Mouse (Mus musculus): ENCODE measurements around the gene Gm20662.
A peak's percentile ranks its signal among the peaks of the same experiment; 100 is the strongest.

Gm20662 gene

GRCm38 (mm10) chr9:107996049-107996448 lies at the start of gene Gm20662:
Gene Gm20662 (plus strand): TSS chr9:107996349.
- no peak for DNase-seq (ENCODE audit: low read depth, low spot score)

- no peak for DNase-seq (ENCODE audit: low read depth, low spot score)
Measured at GRCm38 (mm10) chr9:107947241-107948194, 48.6 kb upstream of the Gm20662 start.

- no peak for DNase-seq (ENCODE audit: low read depth, low spot score)
Measured at GRCm38 (mm10) chr9:107949184-107949921, 46.8 kb upstream of the Gm20662 start.

- no peak for DNase-seq (ENCODE audit: low read depth, low spot score)
Measured at GRCm38 (mm10) chr9:107949922-107950235, 46.3 kb upstream of the Gm20662 start, which contains the start of gene Traip. Gene Traip (plus strand): TSS chr9:107950136.

GRCm38 (mm10) chr9:107950460-107951355 lies 45.4 kb upstream of the Gm20662 start:
- DNase-seq (ENCODE audit: low read depth, low spot score) = peak; percentile 88

GRCm38 (mm10) chr9:107955613-107956289 lies 40.4 kb upstream of the Gm20662 start:
- no peak for DNase-seq (ENCODE audit: low read depth, low spot score)

GRCm38 (mm10) chr9:107957141-107957540 lies 39.0 kb upstream of the Gm20662 start:
- DNase-seq (ENCODE audit: low read depth, low spot score) = no peak

- DNase-seq (ENCODE audit: low read depth, low spot score) = no peak
Measured at GRCm38 (mm10) chr9:107959896-107960295, 36.3 kb upstream of the Gm20662 start.

GRCm38 (mm10) chr9:107960928-107961327 lies 35.2 kb upstream of the Gm20662 start:
- DNase-seq (ENCODE audit: low read depth, low spot score) = peak; percentile 22

GRCm38 (mm10) chr9:107961351-107961762 lies 34.8 kb upstream of the Gm20662 start:
- no peak for DNase-seq (ENCODE audit: low read depth, low spot score)

GRCm38 (mm10) chr9:107961881-107962280 lies 34.3 kb upstream of the Gm20662 start:
- DNase-seq (ENCODE audit: low read depth, low spot score) = no peak

- DNase-seq (ENCODE audit: low read depth, low spot score) = no peak
Measured at GRCm38 (mm10) chr9:107962916-107963315, 33.2 kb upstream of the Gm20662 start.

- DNase-seq (ENCODE audit: low read depth, low spot score) = peak; percentile 77
Measured at GRCm38 (mm10) chr9:107963700-107964099, 32.4 kb upstream of the Gm20662 start.

GRCm38 (mm10) chr9:107964681-107965080 lies 31.5 kb upstream of the Gm20662 start:
- DNase-seq (ENCODE audit: low read depth, low spot score) = no peak

- no peak for DNase-seq (ENCODE audit: low read depth, low spot score)
Measured at GRCm38 (mm10) chr9:107966676-107967075, 29.5 kb upstream of the Gm20662 start.

- DNase-seq (ENCODE audit: low read depth, low spot score) = no peak
Measured at GRCm38 (mm10) chr9:107967437-107967836, 28.7 kb upstream of the Gm20662 start.

- no peak for DNase-seq (ENCODE audit: low read depth, low spot score)
Measured at GRCm38 (mm10) chr9:107968531-107968930, 27.6 kb upstream of the Gm20662 start.

GRCm38 (mm10) chr9:107970311-107970710 lies 25.8 kb upstream of the Gm20662 start:
- DNase-seq (ENCODE audit: low read depth, low spot score) = no peak

- peak; percentile 58 for DNase-seq (ENCODE audit: low read depth, low spot score)
Measured at GRCm38 (mm10) chr9:107971690-107972541, 24.2 kb upstream of the Gm20662 start.

All from CD4-positive helper T cell, adult 2 months (primary cell).